Mouse (Mus musculus) heart, embryonic 15.5 days (tissue): Measurements from ENCODE around the gene Spdye4a. TPM values are rescaled to one million over a fixed set of nuclear protein-coding genes. Genes with fewer than 3 reads are reported as not detected.
"Not testable (repeated sequence)": the region's sequence is repeated elsewhere in the genome, so short reads cannot be mapped to it uniquely, and the experiment has no call there.

Experiments
- ATAC-seq: fragments of 200-750 bp; cut with Nextera tagmentation; replicated peaks from 2 replicates; pipeline ENCODE4 v1.8.0; 2017; ENCODE audit warnings: low read depth, moderate TSS enrichment; ENCODE audit not compliant: insufficient number of reproducible peaks, insufficient read depth, low FRiP score
- H3K27ac ChIP-seq: fragments of 300-500 bp; sonication (generic); 2 replicates; pipeline ENCODE4 v1.5.1; 2015; ENCODE audit warnings: mild to moderate bottlenecking, inconsistent platforms
- H3K27me3 ChIP-seq: fragments of 300-500 bp; sonication (generic); 2 replicates; pipeline ENCODE4 v1.6.1; 2015; ENCODE audit warnings: inconsistent platforms
- H3K36me3 ChIP-seq: fragments of 300-500 bp; sonication (generic); 2 replicates; pipeline ENCODE4 v1.6.1; 2015; ENCODE audit warnings: mild to moderate bottlenecking, inconsistent platforms
- H3K4me1 ChIP-seq: fragments of 300-500 bp; sonication (generic); replicated peaks from 2 replicates; pipeline ENCODE4 v1.6.1; 2015; ENCODE audit warnings: inconsistent platforms
- H3K4me2 ChIP-seq: fragments of 300-500 bp; sonication (generic); 2 replicates; pipeline ENCODE4 v1.6.1; 2015; ENCODE audit warnings: inconsistent platforms, mild to moderate bottlenecking, moderate library complexity
- H3K4me3 ChIP-seq: fragments of 300-500 bp; sonication (generic); 2 replicates; pipeline ENCODE4 v1.5.1; 2015; ENCODE audit warnings: mild to moderate bottlenecking, inconsistent platforms
- H3K9ac ChIP-seq: fragments of 300-500 bp; sonication (generic); 2 replicates; pipeline ENCODE4 v1.6.1; 2015; ENCODE audit warnings: mild to moderate bottlenecking, inconsistent platforms
- H3K9me3 ChIP-seq: fragments of 300-500 bp; sonication (generic); replicated peaks from 2 replicates; pipeline ENCODE4 v1.6.1; 2016; ENCODE audit warnings: inconsistent platforms
- WGBS: fragments of 180-500 bp; shearing (Covaris S2); methylation state at CpG from one replicate; pipeline ENCODE4 v1.1.7; 2015; ENCODE audit warnings: mixed read lengths; 5-methylcytosine and 5-hydroxymethylcytosine counted together
- polyA plus RNA-seq: library from polyadenylated mRNA; unstranded; fragments of >200 nt; fragmentation: Nextera tagmentation; extraction: Ambion mirVana; gene quantifications from 2 replicates; pipeline ENCODE4 v1.2.1, GENCODE M21; 2015

Gene Spdye4a
- polyA plus RNA-seq, 1 experiment from 2014 or later = not detected

DNA sequence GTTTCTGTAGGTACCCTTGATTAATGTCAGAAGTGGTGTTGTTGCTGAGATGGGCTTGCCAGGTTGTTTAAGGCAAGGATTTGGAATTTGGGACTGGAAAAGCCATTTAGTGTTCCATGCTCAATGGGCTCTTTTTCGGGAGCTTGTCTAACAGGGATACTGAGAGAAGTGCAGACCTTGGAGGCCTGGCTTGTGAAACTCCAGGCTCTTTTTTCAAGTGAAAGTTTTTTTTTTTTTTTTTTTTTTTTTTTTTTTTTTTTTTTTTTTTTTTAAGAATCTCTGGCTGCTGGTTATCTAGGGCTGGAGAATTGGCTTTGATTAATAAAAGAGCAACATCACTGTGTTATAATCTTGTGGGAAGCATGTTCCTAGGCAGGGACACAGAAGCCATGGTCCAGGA, 4.4 kb downstream of the Spdye4a start:
- H3K9me3 ChIP-seq = no peaks in the 10 kb centered on the region
- H3K27ac ChIP-seq = no peak overlapping the region
- H3K27me3 ChIP-seq = no peaks in the 10 kb centered on the region
- ATAC-seq = no peak
- H3K4me1 ChIP-seq = no peaks in the 10 kb centered on the region
- no peak overlapping the region for H3K4me3 ChIP-seq
- WGBS = 70% methylated on average over 1 of the region's 1 CpGs
- H3K36me3 ChIP-seq = no peaks in the 10 kb centered on the region
- no peak overlapping the region for H3K9ac ChIP-seq
- no peak overlapping the region for H3K4me2 ChIP-seq

DNA sequence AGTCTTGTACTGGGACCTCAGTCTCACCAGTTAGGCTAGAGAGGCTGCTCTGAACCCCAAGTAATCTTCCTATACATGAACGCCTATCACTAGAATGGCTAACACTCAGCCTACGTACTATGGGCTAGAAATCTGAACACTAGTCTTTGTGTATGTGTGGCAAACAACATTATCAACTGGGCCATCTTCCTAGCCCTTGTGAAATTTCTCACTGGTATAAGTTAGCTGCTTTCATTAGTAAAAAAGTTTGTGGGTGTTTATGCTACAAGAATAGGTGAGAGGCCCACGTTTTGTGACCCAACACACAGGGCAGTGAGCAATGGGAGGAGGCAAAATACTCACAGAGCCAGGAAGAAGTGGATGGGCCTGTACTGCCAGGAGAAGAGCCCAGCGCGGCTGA, 5.7 kb downstream of the Spdye4a start:
- H3K9ac ChIP-seq = no peak overlapping the region
- no peak overlapping the region for H3K4me3 ChIP-seq
- 71% methylated on average over 5 of the region's 5 CpGs for WGBS
- H3K27ac ChIP-seq = no peak overlapping the region
- no peaks in the 10 kb centered on the region for H3K4me1 ChIP-seq
- no peaks in the 10 kb centered on the region for H3K9me3 ChIP-seq
- H3K27me3 ChIP-seq = no peaks in the 10 kb centered on the region
- H3K36me3 ChIP-seq = no peaks in the 10 kb centered on the region
- no peak for ATAC-seq
- no peak overlapping the region for H3K4me2 ChIP-seq

DNA sequence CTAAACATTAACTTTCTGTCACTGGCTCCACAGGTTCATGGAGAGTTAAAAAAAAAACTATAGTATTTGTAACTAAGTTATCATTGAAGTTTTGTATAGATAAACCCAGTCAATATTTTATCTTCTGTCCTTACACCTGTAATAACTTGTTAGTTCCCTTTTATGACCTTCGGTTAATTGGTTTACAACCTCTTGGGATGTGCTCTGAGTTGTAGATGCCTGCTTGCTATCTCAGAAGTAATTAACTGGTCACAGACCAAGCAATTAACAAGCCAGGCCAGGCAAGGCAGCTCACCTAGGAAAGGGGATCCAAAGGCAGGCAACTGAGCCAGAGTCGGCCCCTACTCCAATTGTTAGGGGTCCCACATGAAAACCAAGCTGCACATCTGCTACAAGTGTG, 12.9 kb downstream of the Spdye4a start:
- 74% methylated on average over 2 of the region's 2 CpGs for WGBS

DNA sequence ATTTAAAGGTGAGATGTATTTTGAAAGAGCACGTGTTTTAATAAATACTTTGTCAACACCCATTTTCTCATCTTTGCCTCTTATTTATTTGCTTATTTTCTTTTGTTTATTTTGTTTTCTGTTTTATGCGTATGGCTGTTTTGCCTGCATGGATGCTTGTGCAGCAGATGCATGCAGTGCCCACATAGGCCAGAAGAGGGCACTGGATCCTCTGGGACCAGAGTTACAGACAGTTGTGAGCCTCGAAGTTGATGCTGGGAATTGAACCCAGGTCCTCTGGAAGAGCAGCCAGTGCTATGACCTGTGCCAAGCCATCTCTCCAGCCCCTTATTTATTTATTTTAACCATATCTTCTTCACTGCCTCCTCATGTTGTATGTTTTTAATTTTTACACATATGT, 21.7 kb downstream of the Spdye4a start:
- Histone ChIP-seq H3K4me2 (no peak overlapping the region), H3K4me1 (no peaks in the 10 kb centered on the region), H3K9me3 (no peaks in the 10 kb centered on the region), H3K4me3 (no peak overlapping the region), H3K27me3 (no peaks in the 10 kb centered on the region), H3K27ac (no peak overlapping the region), H3K36me3 (no peaks in the 10 kb centered on the region), H3K9ac (no peak overlapping the region)
- 79% methylated on average over 3 of the region's 3 CpGs for WGBS
- no peak for ATAC-seq

More for the DNA sequence above, 12.9 kb downstream of the Spdye4a start:
- H3K27me3 ChIP-seq = no peaks in the 10 kb centered on the region
- H3K4me1 ChIP-seq = no peaks in the 10 kb centered on the region
- H3K9me3 ChIP-seq = no peaks in the 10 kb centered on the region
- no peak overlapping the region for H3K9ac ChIP-seq
- no peaks in the 10 kb centered on the region for H3K36me3 ChIP-seq
- H3K27ac ChIP-seq = no peak overlapping the region
- ATAC-seq = no peak
- H3K4me2 ChIP-seq = no peak overlapping the region
- H3K4me3 ChIP-seq = no peak overlapping the region

DNA sequence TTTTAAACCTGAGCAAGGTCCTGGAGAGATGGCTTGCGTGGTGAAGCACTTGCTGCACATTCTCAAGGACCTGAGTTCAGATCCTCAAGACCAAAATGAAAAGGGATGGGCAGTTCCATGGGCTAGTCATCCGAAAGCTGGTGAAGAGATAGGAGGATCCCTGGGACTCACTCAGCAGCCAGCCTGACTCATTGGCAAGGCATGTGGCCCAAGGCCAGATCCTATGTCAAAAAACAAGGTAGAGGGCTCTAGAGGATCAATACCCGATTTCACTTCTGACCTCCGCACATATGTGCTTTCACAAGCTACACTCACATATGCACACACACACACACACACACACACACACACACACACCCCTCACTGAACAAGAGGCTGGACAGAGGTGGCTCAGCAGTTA, 30.2 kb downstream of the Spdye4a start:
- Histone ChIP-seq H3K9me3 (no peaks in the 10 kb centered on the region), H3K27me3 (no peaks in the 10 kb centered on the region), H3K4me2 (no peak overlapping the region), H3K4me1 (no peaks in the 10 kb centered on the region), H3K27ac (no peak overlapping the region), H3K9ac (no peak overlapping the region), H3K36me3 (no peaks in the 10 kb centered on the region), H3K4me3 (no peak overlapping the region)
- no peak for ATAC-seq
- WGBS = 70% methylated on average over 4 of the region's 4 CpGs

DNA sequence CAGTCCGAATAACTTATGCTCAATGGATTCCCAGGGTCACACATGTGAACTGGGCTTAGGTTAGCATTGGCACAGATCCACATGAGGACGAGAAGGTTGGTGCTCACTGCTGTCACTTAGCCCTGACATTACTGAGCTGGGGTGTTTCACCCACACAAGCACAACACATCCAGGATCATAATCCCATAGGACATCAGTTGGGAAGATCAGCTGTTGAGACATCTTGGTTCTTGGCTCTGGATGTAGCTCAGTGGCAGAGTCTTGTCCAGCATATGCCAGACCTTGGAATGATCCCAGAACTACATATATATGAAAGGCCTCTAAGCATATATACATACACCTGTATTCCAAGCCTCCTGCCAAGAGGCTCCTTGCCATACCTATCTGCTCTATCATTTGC, 31.5 kb downstream of the Spdye4a start:
- Histone ChIP-seq H3K27me3 (no peaks in the 10 kb centered on the region), H3K4me2 (no peak overlapping the region), H3K9ac (no peak overlapping the region), H3K4me1 (no peaks in the 10 kb centered on the region), H3K9me3 (no peaks in the 10 kb centered on the region), H3K36me3 (no peaks in the 10 kb centered on the region), H3K4me3 (no peak overlapping the region), H3K27ac (no peak overlapping the region)
- WGBS = 60% methylated on average over 2 of the region's 2 CpGs
- no peak for ATAC-seq

DNA sequence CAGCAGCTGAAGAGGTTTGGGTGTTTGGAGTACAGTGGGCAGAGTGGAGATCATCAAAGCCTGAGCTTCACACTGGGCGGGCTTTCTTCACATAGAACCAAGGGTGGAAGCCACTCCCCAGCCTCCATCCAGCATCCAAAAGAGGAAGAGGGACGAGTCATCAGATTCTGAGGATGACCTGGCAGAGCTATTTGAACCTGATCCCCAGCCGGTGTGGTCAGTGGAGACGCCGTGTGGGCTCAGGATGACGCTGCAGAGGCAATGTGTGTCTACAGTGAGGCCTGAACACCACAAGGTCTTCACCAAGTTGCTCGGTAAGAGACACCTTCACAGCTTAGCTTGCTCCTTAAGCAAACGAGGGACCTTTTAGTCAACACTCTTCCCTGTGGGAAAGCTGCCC, 31.9 kb downstream of the Spdye4a start:
- not testable (repeated sequence) for ATAC-seq, H3K9me3 ChIP-seq, H3K9ac ChIP-seq, H3K4me2 ChIP-seq, H3K4me1 ChIP-seq, H3K27me3 ChIP-seq, H3K4me3 ChIP-seq, H3K36me3 ChIP-seq, H3K27ac ChIP-seq
- 53% methylated on average over 8 of the region's 8 CpGs for WGBS

DNA sequence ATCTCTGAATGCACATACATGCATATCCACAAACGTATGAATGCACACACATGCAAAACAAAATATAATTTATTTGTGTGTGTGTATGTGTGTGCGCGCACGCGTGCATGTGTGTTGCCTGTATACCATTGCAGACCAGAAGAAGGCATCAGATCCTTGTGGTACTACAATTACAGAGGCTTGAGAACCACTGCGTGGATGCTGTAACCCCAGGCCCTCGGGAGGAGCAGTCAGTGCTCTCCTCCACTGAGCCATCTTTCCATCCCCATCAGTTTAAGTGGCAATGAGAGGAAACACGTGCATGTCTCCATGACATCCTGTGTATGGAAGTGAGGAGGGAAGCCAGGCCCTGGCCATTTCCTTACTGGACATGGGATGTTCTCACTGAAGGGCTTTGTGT, 33.9 kb downstream of the Spdye4a start:
- Histone ChIP-seq H3K27ac (no peak overlapping the region), H3K36me3 (no peaks in the 10 kb centered on the region), H3K4me2 (no peak overlapping the region), H3K9me3 (no peaks in the 10 kb centered on the region), H3K27me3 (no peaks in the 10 kb centered on the region), H3K4me3 (no peak overlapping the region), H3K4me1 (no peaks in the 10 kb centered on the region), H3K9ac (no peak overlapping the region)
- ATAC-seq = no peak
- 78% methylated on average over 8 of the region's 8 CpGs for WGBS

DNA sequence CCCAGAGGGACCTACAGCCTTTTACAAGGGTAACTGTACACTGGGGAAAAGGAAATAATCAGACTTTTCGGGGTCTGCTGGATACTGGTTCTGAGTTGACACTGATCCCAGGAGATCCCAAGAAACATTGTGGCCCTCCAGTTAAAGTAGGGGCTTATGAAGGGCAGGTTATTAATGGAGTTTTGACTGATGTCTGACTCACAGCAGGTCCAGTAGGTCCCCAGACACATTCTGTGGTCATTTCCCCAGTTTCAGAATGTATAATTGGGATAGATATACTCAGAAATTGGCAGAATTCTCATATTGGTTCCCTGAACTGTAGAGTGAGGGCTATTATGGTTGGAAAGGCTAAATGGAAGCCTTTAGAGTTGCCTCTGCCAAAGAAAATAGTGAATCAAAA, 38.7 kb downstream of the Spdye4a start:
- H3K27ac ChIP-seq, H3K27me3 ChIP-seq, H3K4me1 ChIP-seq, H3K36me3 ChIP-seq, H3K9me3 ChIP-seq, H3K9ac ChIP-seq, ATAC-seq, H3K4me2 ChIP-seq, H3K4me3 ChIP-seq: not testable (repeated sequence)
- WGBS = 72% methylated on average over 1 of the region's 1 CpGs

DNA sequence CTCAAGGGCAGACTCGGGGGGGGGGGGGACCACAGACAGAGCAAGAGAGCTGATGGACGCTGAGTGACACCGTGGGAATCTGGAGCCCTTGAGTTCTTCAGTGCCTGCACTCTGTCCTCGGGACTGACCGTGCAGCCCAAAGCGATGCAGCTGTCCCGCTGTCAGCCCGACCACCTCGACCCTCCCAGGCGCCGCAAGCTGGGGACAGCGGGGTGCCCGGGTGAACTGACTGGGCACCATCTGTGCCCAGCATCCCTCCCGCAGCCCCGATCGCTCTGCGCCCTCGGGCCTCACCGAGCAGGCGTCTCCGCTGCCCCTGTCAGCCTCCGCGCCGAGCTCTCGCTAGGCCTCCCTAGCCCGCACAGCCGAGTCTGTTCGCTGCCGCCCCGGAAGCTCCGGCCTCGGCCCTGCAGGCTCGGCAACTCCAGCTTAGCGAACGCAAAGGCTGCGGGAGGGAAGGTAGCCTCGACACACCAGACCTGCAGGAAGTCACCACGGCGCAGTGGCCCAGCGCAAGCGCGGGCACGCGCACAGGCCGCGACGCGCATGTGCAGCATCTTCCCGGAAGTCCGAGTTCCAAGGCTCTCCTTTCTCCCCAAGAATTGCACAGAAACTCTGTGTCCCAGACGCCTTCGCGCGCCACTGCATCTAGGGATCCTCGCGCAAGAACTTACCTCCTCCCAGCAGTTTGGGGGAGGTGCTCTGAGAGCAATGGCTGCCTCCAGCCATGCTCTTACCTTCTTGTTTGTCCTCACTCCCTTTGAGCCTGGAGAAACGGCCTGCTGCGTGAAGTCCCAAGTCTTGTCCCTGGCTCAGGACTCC, 46.2 kb downstream of the Spdye4a start, which contains the start of the genes Rbak and Spdye4b:
Gene Rbak (minus strand): TSS at position 521 of the 822 bp plus-strand sequence.
Gene Spdye4b (plus strand): TSS at position 763 of the 822 bp plus-strand sequence.
- Histone ChIP-seq H3K9me3 (no peaks in the 10 kb centered on the region; the same call in 1 of the 2 replicates), H3K4me1 (peaks cover 14% of the 10 kb centered on the region), H3K4me3 (peak within 1 kb of the TSS; percentile 73), H3K27me3 (no peaks in the 10 kb centered on the region), H3K36me3 (peaks cover 34% of the 10 kb centered on the region), H3K9ac (peak within 1 kb of the TSS; percentile 78), H3K4me2 (peak within 1 kb of the TSS; percentile 77), H3K27ac (peak within 1 kb of the TSS; percentile 80)
- WGBS = under 1% methylated on average over 58 of the region's 58 CpGs
- peak; percentile 95 for ATAC-seq

DNA sequence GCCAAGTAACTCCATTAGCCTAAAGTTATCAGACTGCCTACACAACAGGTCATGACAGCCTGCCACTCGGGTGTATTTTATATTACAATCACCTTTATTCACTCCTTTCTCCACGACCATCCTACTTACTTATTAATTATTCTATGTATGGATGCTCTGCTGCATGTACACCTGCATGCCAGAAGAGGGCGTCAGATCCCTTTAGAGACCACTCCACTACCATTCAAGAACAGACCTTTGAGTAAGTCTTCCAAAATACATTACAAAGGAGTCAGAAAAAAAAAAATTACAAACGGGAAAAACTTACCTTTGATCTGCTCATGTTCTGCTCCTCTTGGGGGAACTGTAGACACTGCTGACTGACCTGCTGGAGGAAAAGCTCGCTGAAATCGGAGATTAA, 47.5 kb downstream of the Spdye4a start:
- H3K4me1 ChIP-seq = peaks cover 14% of the 10 kb centered on the region
- peaks cover 46% of the 10 kb centered on the region for H3K36me3 ChIP-seq
- 39% methylated on average over 6 of the region's 6 CpGs for WGBS
- H3K27me3 ChIP-seq = no peaks in the 10 kb centered on the region
- H3K9me3 ChIP-seq = no peaks in the 10 kb centered on the region; the same call in 1 of the 2 replicates
- H3K4me3 ChIP-seq = peak overlapping the region; percentile 73; the same call in 1 of the 2 replicates
- H3K27ac ChIP-seq = no peak overlapping the region
- ATAC-seq = no peak
- no peak overlapping the region for H3K9ac ChIP-seq
- H3K4me2 ChIP-seq = peak overlapping the region; percentile 77
